8 mouse cellular contexts compared by ENCODE assay signal in genomic region chr5:135286185-135286584, GRCm38 (mm10). TPM values are rescaled to one million over a fixed set of nuclear protein-coding genes. Genes with fewer than 3 reads are reported as not detected.
A peak's percentile ranks its signal among the peaks of the same experiment; 100 is the strongest.
DNase-seq lines count a peak whose midpoint lies in the region; ATAC-seq lines count a peak whose summit lies in the region.

No protein-coding gene starts in this region.

- ATAC-seq in common myeloid progenitor, adult 5-6 weeks (replicated peaks; ENCODE audit: low read depth, poor library complexity, severe bottlenecking): peak; percentile 96
- ATAC-seq in intestine, embryonic 16.5 days: peak; percentile 73
- peak; percentile 62; the same call in 1 of the 2 replicates for ATAC-seq in midbrain, embryonic 14.5 days (ENCODE audit: low FRiP score, low TSS enrichment)
- ATAC-seq in activated CD4-positive, CD25-positive, alpha-beta regulatory T cell, adult 4 months: no peak

- H3K27me3 ChIP-seq in intestine, embryonic 16.5 days (replicated peaks; ENCODE audit: control insufficient read depth, insufficient read depth, low read length): no peaks in the 10 kb centered on the region
- H3K27me3 ChIP-seq in midbrain, embryonic 14.5 days (ENCODE audit: control insufficient read depth, insufficient read depth, low read length): no peaks in the 10 kb centered on the region

- no peak overlapping the region for H3K4me2 ChIP-seq in intestine, embryonic 16.5 days (ENCODE audit: low read depth, low read length)
- no peak overlapping the region for H3K4me2 ChIP-seq in midbrain, embryonic 14.5 days (ENCODE audit: low read length)

- peak; percentile 75 for DNase-seq in adipocyte (ENCODE audit: low spot score)
- DNase-seq in gastrocnemius, postnatal 14 days: peak; percentile 83
- DNase-seq in left cerebral cortex, postnatal 25 days (ENCODE audit: low spot score in 2 of 2): peak; percentile 72 to 75
- DNase-seq in midbrain, embryonic 14.5 days: peak; percentile 91
- peak; percentile 45 to 64 for DNase-seq in spleen, adult 18-20 months

- intact Hi-C loops in gastrocnemius, postnatal 14 days (cut with DNase I; ENCODE audit: low total_unique reads): loop anchor here (2.0 to 10.0 kb wide), 2 partner anchors 49 to 171 kb away; no protein-coding TSS in a partner anchor
- intact Hi-C loops in left cerebral cortex, postnatal 25 days (cut with DNase I): loop anchor here (1.0 to 5.0 kb wide), 3 partner anchors 34 to 167 kb away; partner anchors contain the start of gene Fzd9

- H3K36me3 ChIP-seq in intestine, embryonic 16.5 days (ENCODE audit: control insufficient read depth, insufficient read depth, low read length): no peaks in the 10 kb centered on the region
- H3K36me3 ChIP-seq in midbrain, embryonic 14.5 days (ENCODE audit: control insufficient read depth, insufficient read depth, low read length): no peaks in the 10 kb centered on the region

- no peaks in the 10 kb centered on the region for H3K9me3 ChIP-seq in intestine, embryonic 16.5 days (ENCODE audit: control insufficient read depth, low read length)
- H3K9me3 ChIP-seq in midbrain, embryonic 14.5 days (ENCODE audit: control insufficient read depth, low read length): no peaks in the 10 kb centered on the region

- WGBS in intestine, embryonic 16.5 days: 3% methylated on average over 6 of the region's 6 CpGs
- under 1% methylated on average over 6 of the region's 6 CpGs for WGBS in midbrain, embryonic 14.5 days

- no peak overlapping the region for H3K9ac ChIP-seq in intestine, embryonic 16.5 days (ENCODE audit: low read depth, low read length)
- H3K9ac ChIP-seq in midbrain, embryonic 14.5 days (replicated peaks; ENCODE audit: low read length): no peak overlapping the region

- no peaks in the 10 kb centered on the region for H3K4me1 ChIP-seq in intestine, embryonic 16.5 days (ENCODE audit: control insufficient read depth, insufficient read depth, low read length)
- H3K4me1 ChIP-seq in midbrain, embryonic 14.5 days (ENCODE audit: control insufficient read depth, insufficient read depth, low read length): no peaks in the 10 kb centered on the region

- H3K27ac ChIP-seq in intestine, embryonic 16.5 days (ENCODE audit: low read length): no peak overlapping the region
- no peak overlapping the region for H3K27ac ChIP-seq in midbrain, embryonic 14.5 days (replicated peaks; ENCODE audit: low read depth, low read length)

- H3K4me3 ChIP-seq in intestine, embryonic 16.5 days (ENCODE audit: low read length): no peak overlapping the region
- no peak overlapping the region for H3K4me3 ChIP-seq in midbrain, embryonic 14.5 days (replicated peaks; ENCODE audit: low read depth, low read length)

RNA-seq across cellular contexts. Expression of gene Fzd9, which starts 35.2 kb away (rescaled TPM):
- total RNA-seq in common myeloid progenitor, adult 5-6 weeks (2017): 0.14 and 0.29 TPM in 2 replicates
- total RNA-seq in gastrocnemius, postnatal 14 days (2021): 10 to 100 TPM in 1 of 2 experiments, 1 to 10 TPM in 1; 9.9 to 12.1 TPM
- 0.33 and 0.50 TPM in 2 replicates for polyA plus RNA-seq in intestine, embryonic 16.5 days (2015; fragmentation: Nextera tagmentation; extraction: Ambion mirVana)
- total RNA-seq in left cerebral cortex, postnatal 25 days (2021): 1 to 10 TPM; 6.5 to 7.2 TPM
- 8.7 and 11.9 TPM in 2 replicates for polyA plus RNA-seq in midbrain, embryonic 14.5 days (2014; fragmentation: Nextera tagmentation; extraction: Ambion mirVana)
- not detected for polyA plus RNA-seq in activated CD4-positive, CD25-positive, alpha-beta regulatory T cell, adult 4 months (2017; shearing (Covaris generic))
